Mouse (Mus musculus) midbrain, embryonic 14.5 days (tissue): Measurements from ENCODE around the gene AU015836. TPM values are rescaled to one million over a fixed set of nuclear protein-coding genes. Genes with fewer than 3 reads are reported as not detected.
"Not testable (repeated sequence)": the region's sequence is repeated elsewhere in the genome, so short reads cannot be mapped to it uniquely, and the experiment has no call there.

Experiments used
- ATAC-seq: fragments of 200-750 bp; cut with Nextera tagmentation; 2 replicates; pipeline ENCODE4 v1.8.0; 2017; ENCODE audit warnings: moderate number of reproducible peaks, moderate library complexity; ENCODE audit not compliant: low FRiP score, low TSS enrichment
- DNase-seq: peaks from one replicate; pipeline ENCODE4 v3.0.0-alpha.2; 2015
- H3K27ac ChIP-seq: fragments of 300-500 bp; sonication (generic); replicated peaks from 2 replicates; pipeline ENCODE4 v1.5.1; 2014; ENCODE audit warnings: mild to moderate bottlenecking, low read depth, low read length, moderate library complexity
- H3K27me3 ChIP-seq: fragments of 300-500 bp; sonication (generic); 2 replicates; pipeline ENCODE4 v1.6.1; 2014; ENCODE audit warnings: low read length, control low read depth, mixed read lengths; ENCODE audit not compliant: control insufficient read depth, insufficient read depth
- H3K36me3 ChIP-seq: fragments of 300-500 bp; sonication (generic); 2 replicates; pipeline ENCODE4 v1.6.1; 2014; ENCODE audit warnings: low read length, control low read depth; ENCODE audit not compliant: control insufficient read depth, insufficient read depth
- H3K4me1 ChIP-seq: fragments of 300-500 bp; sonication (generic); 2 replicates; pipeline ENCODE4 v1.6.1; 2014; ENCODE audit warnings: mild to moderate bottlenecking, antibody characterized with exemption, low read length, control low read depth; ENCODE audit not compliant: control insufficient read depth, insufficient read depth
- H3K4me2 ChIP-seq: fragments of 300-500 bp; sonication (generic); 2 replicates; pipeline ENCODE4 v1.6.1; 2014; ENCODE audit warnings: mild to moderate bottlenecking, low read length, moderate library complexity
- H3K4me3 ChIP-seq: fragments of 300-500 bp; sonication (generic); replicated peaks from 2 replicates; pipeline ENCODE4 v1.5.1; 2014; ENCODE audit warnings: low read depth, low read length
- H3K9ac ChIP-seq: fragments of 300-500 bp; sonication (generic); replicated peaks from 2 replicates; pipeline ENCODE4 v1.6.1; 2014; ENCODE audit warnings: mild to moderate bottlenecking, low read length, moderate library complexity
- H3K9me3 ChIP-seq: fragments of 300-500 bp; sonication (generic); 2 replicates; pipeline ENCODE4 v1.6.1; 2016; ENCODE audit warnings: low read length, control low read depth, mixed read lengths; ENCODE audit not compliant: control insufficient read depth
- WGBS: fragments of 180-500 bp; shearing (Covaris S2); extraction: QIAGEN DNeasy Blood & Tissue Kit; methylation state at CpG from one replicate; pipeline ENCODE4 v1.1.7; 2014; 5-methylcytosine and 5-hydroxymethylcytosine counted together
- polyA plus RNA-seq: library from polyadenylated mRNA; unstranded; fragments of >200 nt; fragmentation: Nextera tagmentation; extraction: Ambion mirVana; gene quantifications from 2 replicates; pipeline ENCODE4 v1.2.1, GENCODE M21; 2014

Gene AU015836
- polyA plus RNA-seq, 1 experiment from 2014 or later: not detected

DNA sequence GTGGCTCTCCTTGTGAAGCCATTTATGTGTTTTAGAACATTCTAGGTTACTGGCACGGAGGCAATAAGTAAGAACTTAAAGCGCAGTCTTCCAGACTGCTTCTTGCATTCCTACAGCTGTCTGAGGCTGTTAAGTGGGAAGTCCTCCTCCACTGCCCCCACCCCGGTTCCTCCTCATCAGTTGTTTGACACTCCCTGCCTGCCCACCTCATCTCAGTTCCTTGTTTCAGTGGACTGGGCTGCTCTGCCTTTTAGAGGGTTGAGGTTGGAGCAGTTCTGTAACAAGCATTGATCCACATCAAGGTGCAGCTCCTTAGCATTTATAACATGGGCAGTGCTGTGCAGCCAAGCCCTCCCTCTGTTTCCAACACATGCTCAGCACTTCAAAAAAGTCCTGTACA is 16.6 kb downstream of the AU015836 start:
- not testable (repeated sequence) for H3K36me3 ChIP-seq, H3K27me3 ChIP-seq, H3K27ac ChIP-seq, H3K4me2 ChIP-seq, H3K4me1 ChIP-seq, H3K9ac ChIP-seq, H3K4me3 ChIP-seq, DNase-seq, H3K9me3 ChIP-seq, ATAC-seq
- 87% methylated on average over 3 of the region's 3 CpGs for WGBS

DNA sequence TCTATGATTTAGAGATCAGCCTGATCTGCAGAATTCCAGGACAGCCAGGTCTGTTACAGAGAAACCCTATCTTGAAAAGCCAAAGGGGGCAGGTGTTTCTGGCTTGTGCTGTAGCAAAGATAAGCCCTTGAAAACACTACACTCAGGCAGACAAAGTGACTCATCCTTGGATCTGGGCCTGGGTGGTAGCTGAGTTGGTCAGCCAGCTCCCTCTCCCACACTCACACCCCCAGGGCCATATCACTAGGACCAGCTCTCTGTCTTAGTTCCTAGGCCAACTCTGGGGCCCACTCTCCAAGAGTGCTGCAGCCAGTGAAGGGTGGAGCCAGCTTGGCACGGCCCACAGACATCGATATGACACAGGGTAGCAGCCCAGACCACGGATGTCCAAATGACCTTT is 38.5 kb downstream of the AU015836 start:
- no peak overlapping the region for H3K4me2 ChIP-seq
- no peak overlapping the region for H3K27ac ChIP-seq
- H3K27me3 ChIP-seq: peaks cover 7% of the 10 kb centered on the region; the same call in 1 of the 2 replicates
- no peaks in the 10 kb centered on the region for H3K4me1 ChIP-seq
- no peak for DNase-seq
- H3K4me3 ChIP-seq: no peak overlapping the region
- no peak for ATAC-seq
- no peak overlapping the region for H3K9ac ChIP-seq
- no peaks in the 10 kb centered on the region for H3K36me3 ChIP-seq
- 97% methylated on average over 3 of the region's 3 CpGs for WGBS
- no peaks in the 10 kb centered on the region for H3K9me3 ChIP-seq

DNA sequence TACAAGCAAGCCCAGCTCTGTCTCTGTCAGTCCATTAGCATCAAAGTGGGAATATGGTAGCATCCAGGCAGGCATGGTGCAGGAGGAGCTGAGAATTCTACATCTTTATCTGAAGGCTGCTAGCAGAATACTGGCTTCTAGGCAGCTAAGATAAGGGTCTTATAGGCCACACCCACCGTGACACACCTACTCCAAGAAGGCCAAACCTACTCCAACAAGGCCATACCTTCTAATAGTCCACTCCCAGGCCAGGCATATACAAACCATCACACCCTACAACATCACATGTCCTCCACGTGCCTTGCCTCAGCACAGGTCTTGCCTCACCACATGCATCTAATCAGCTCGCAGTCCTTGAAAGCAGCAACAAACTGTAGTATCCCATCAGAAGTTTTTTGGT is 41.0 kb downstream of the AU015836 start:
- no peak overlapping the region for H3K9ac ChIP-seq
- no peaks in the 10 kb centered on the region for H3K4me1 ChIP-seq
- H3K27ac ChIP-seq: no peak overlapping the region
- no peaks in the 10 kb centered on the region for H3K36me3 ChIP-seq
- no peaks in the 10 kb centered on the region for H3K9me3 ChIP-seq
- DNase-seq: no peak
- H3K4me2 ChIP-seq: no peak overlapping the region
- H3K27me3 ChIP-seq: peaks cover 10% of the 10 kb centered on the region; the same call in 1 of the 2 replicates
- ATAC-seq: no peak
- H3K4me3 ChIP-seq: no peak overlapping the region
- 88% methylated on average over 3 of the region's 3 CpGs for WGBS

GRCm38 (mm10) chrX:94011656-94012173 is 43.3 kb downstream of the AU015836 start:
- H3K4me3 ChIP-seq: no peak overlapping the region
- DNase-seq: no peak
- H3K27me3 ChIP-seq: peaks cover 10% of the 10 kb centered on the region; the same call in 1 of the 2 replicates
- H3K9ac ChIP-seq: no peak overlapping the region
- no peaks in the 10 kb centered on the region for H3K4me1 ChIP-seq
- 86% methylated on average over 7 of the region's 7 CpGs for WGBS
- H3K27ac ChIP-seq: no peak overlapping the region
- no peaks in the 10 kb centered on the region for H3K36me3 ChIP-seq
- ATAC-seq: no peak
- no peaks in the 10 kb centered on the region for H3K9me3 ChIP-seq
- H3K4me2 ChIP-seq: no peak overlapping the region

DNA sequence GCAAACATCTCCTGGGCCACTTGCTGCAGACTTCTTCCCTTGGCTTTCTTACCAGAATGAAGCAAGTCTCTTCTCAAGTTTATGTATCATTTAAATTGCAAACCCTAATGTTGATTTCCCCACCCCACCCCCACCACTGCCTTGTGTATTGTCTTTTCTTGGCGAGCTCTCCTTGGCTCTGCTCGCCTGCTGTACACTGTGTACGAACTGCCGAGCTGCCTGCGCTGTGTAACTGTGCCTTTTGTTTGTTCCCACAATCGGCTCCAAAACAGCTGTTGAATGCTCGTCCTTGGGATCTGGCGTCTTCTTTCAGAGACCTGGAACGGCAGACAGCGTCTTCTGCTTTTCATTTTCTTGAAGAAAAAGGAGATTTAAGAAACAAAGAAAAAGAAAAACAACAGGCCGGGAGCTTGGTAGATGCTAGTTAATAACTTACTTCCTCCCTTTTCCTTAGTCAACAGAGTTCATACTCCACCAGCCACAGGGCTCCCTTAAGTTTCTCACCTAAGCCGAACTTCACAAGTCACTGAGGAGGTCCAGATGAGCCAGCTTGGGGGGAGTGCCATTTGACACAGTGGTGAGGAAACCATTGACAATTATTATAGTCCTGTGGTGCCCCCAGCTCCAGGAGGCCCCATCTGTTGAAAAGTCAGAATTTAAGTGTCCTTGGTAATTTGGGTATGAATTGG is 44.2 kb downstream of the AU015836 start:
- H3K9ac ChIP-seq: no peak overlapping the region
- 33% methylated on average over 12 of the region's 12 CpGs for WGBS
- no peak overlapping the region for H3K4me3 ChIP-seq
- H3K9me3 ChIP-seq: no peaks in the 10 kb centered on the region
- peaks cover 6% of the 10 kb centered on the region; the same call in 1 of the 2 replicates for H3K27me3 ChIP-seq
- no peak overlapping the region for H3K27ac ChIP-seq
- ATAC-seq (no peak), DNase-seq (peak; percentile 45)
- peak overlapping the region; percentile 22 for H3K4me2 ChIP-seq
- no peaks in the 10 kb centered on the region for H3K36me3 ChIP-seq
- no peaks in the 10 kb centered on the region for H3K4me1 ChIP-seq

GRCm38 (mm10) chrX:94016891-94017290 is 48.4 kb downstream of the AU015836 start:
- H3K9me3 ChIP-seq: no peaks in the 10 kb centered on the region
- peaks cover 3% of the 10 kb centered on the region; the same call in 1 of the 2 replicates for H3K27me3 ChIP-seq
- no peak overlapping the region for H3K4me2 ChIP-seq
- ATAC-seq (no peak), DNase-seq (no peak)
- H3K27ac ChIP-seq: no peak overlapping the region
- no peak overlapping the region for H3K4me3 ChIP-seq
- no peak overlapping the region for H3K9ac ChIP-seq
- no peaks in the 10 kb centered on the region for H3K36me3 ChIP-seq
- WGBS: 43% methylated on average over 1 of the region's 1 CpGs
- H3K4me1 ChIP-seq: no peaks in the 10 kb centered on the region

- Histone ChIP-seq H3K36me3 (no peaks in the 10 kb centered on the region), H3K4me2 (no peak overlapping the region), H3K9ac (no peak overlapping the region), H3K9me3 (no peaks in the 10 kb centered on the region), H3K4me1 (no peaks in the 10 kb centered on the region), H3K27ac (no peak overlapping the region), H3K4me3 (no peak overlapping the region), H3K27me3 (no peaks in the 10 kb centered on the region)
- WGBS: 67% methylated on average over 5 of the region's 5 CpGs
- DNase-seq: peak; percentile 3
- no peak for ATAC-seq
These were observed 53.9 kb downstream of the AU015836 start for GRCm38 (mm10) chrX:94022264-94022874.
